Mouse (Mus musculus): ENCODE data around the gene Camsap1. TPM values are rescaled to one million over a fixed set of nuclear protein-coding genes. Genes with fewer than 3 reads are reported as not detected.

Gene Camsap1
- total and polyA plus RNA-seq, 3 experiments = 24.2 to 30.2 (median 25.8) TPM

DNA sequence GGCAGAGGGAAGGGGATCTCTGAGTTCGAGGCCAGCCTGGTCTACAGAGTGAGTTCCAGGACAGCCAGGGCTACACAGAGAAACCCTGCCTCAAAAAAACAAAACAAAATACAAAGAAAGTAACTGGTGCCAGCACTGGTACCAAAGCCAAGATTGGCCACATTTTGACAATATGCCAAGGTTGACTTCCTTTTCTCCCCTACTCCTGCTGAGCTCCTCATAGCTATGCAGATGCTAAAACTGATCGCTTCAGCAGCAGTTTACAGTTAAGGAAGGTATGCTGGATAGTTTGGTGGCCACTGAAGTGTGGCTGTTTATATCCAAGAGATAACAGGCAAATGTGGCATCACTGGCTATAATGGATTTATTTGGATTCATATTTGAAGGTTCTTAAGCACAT lies 9.2 kb upstream of the Camsap1 start (continued):
- TF ChIP-seq USF2 (IDR thresholded peaks at IDR 0.05; ENCODE audit: borderline replicate concordance in 1 of 2, insufficient read depth in 1 of 2, low read depth in 1 of 2, low read length in 2 of 2) (no peak), TBP (IDR thresholded peaks at IDR 0.05; ENCODE audit: low read depth, low read length) (peak; percentile 39; the same call in 1 of the 2 replicates), MAFK (IDR thresholded peaks at IDR 0.05; ENCODE audit: borderline replicate concordance, low read depth, low read length) (no peak), ZC3H11A (IDR thresholded peaks at IDR 0.05; ENCODE audit: low read depth, low read length) (no peak), MYC (IDR thresholded peaks at IDR 0.05; ENCODE audit: low read depth, low read length) (no peak), UBTF (IDR thresholded peaks at IDR 0.05; ENCODE audit: borderline replicate concordance, insufficient read depth, low read depth, low read length) (no peak), EP300 (IDR thresholded peaks at IDR 0.05; ENCODE audit: low read depth in 1 of 2, low read length in 2 of 2) (peak; percentile 55 to 66), NRF1 (IDR thresholded peaks at IDR 0.05; ENCODE audit: insufficient read depth, low read depth, low read length, poor library complexity, severe bottlenecking) (no peak), SIN3A (IDR thresholded peaks at IDR 0.05; ENCODE audit: low read length) (no peak)

DNA sequence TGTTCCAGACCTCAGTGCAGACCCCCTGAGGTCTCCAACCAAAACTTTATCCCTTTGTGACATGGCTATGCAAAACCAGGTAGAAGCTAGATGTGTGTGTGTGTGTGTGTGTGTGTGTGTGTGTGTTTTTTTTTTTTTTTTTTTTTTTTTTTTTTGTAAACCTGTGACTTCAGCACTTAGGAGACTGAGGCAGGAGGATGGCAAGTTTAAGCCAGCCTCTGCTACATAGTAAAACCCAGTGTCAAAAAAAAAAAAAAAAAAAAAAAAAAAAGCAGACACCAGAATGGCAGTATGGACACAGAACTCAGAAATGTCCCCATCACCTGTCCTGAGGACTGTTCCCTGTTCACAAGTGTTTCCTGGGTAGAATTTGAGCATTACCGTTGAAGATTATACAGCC lies 6.6 kb upstream of the Camsap1 start:
- TF ChIP-seq ZNF384 (IDR thresholded peaks at IDR 0.05; ENCODE audit: low read depth, low read length) (peak; percentile 48; the same call in 1 of the 2 replicates), MAFK (IDR thresholded peaks at IDR 0.05; ENCODE audit: borderline replicate concordance, low read depth, low read length) (no peak), MYC (IDR thresholded peaks at IDR 0.05; ENCODE audit: low read depth, low read length) (no peak), GABPA (IDR thresholded peaks at IDR 0.05; ENCODE audit: low read depth, low read length) (no peak), JUND (IDR thresholded peaks at IDR 0.05; ENCODE audit: low read depth, low read length) (no peak), KAT2A (conservative IDR thresholded peaks at IDR 0.05; ENCODE audit: low read depth, low read length) (no peak), BHLHE40 (IDR thresholded peaks at IDR 0.05; ENCODE audit: borderline replicate concordance, low read depth, low read length) (no peak), ZMIZ1 (IDR thresholded peaks at IDR 0.05; ENCODE audit: low read depth, low read length) (no peak)

DNA sequence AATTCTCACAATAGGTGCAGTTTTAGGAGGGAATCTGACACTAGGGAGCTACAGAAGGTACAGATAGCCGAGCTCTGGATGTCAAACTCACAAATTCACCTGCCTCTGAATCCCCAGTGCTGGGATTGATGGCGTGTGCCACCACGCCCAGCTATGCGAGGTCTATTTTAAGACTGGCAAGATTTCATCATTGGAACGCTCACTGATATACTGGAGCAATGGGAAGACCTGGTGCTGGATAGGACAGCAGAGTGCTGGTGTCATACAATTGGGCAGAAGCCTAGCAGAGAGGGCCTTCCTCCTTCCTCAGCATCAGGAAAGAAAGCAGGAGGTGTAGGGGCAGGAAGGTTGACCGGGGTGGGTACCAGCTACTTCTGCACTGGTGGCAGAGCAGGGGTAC lies 4.7 kb upstream of the Camsap1 start:
- H3K36me3 ChIP-seq (ENCODE audit: control insufficient read depth in 1 of 2, insufficient read depth in 2 of 2, low read length in 2 of 2) = peaks cover 0 to 9% of the 10 kb centered on the region in 2 experiments; a peak in 2 of 4 replicates
- no peak for DNase-seq (ENCODE audit: low read depth, low spot score)
- no peak for TF ChIP-seq USF1 (IDR thresholded peaks at IDR 0.05; ENCODE audit: low read depth, low read length)
- no peak for TF ChIP-seq E2F4 (IDR thresholded peaks at IDR 0.05; ENCODE audit: borderline replicate concordance, low read depth, low read length)
- TF ChIP-seq MAX (IDR thresholded peaks at IDR 0.05; ENCODE audit: low read length) = no peak
- no peak for TF ChIP-seq HCFC1 (IDR thresholded peaks at IDR 0.05; ENCODE audit: low read depth, low read length)
- TF ChIP-seq JUND (IDR thresholded peaks at IDR 0.05; ENCODE audit: low read depth, low read length) = no peak
- no peak for TF ChIP-seq GATA1 (IDR thresholded peaks at IDR 0.05; ENCODE audit: low read depth, low read length)
- TF ChIP-seq RCOR1 (IDR thresholded peaks at IDR 0.05; ENCODE audit: low read depth, low read length) = no peak
- no peak for TF ChIP-seq POLR2AphosphoS5 (IDR thresholded peaks at IDR 0.05; ENCODE audit: borderline replicate concordance, low read depth, low read length)
- no peak for TF ChIP-seq TCF12 (IDR thresholded peaks at IDR 0.05; ENCODE audit: low read depth, low read length)
- no peak for TF ChIP-seq ELF1 (IDR thresholded peaks at IDR 0.05; ENCODE audit: low read depth, low read length)
- TF ChIP-seq MYC (IDR thresholded peaks at IDR 0.05; ENCODE audit: low read depth, low read length) = no peak
- no peak for TF ChIP-seq ZC3H11A (IDR thresholded peaks at IDR 0.05; ENCODE audit: low read depth, low read length)
- TF ChIP-seq TBP (IDR thresholded peaks at IDR 0.05; ENCODE audit: low read depth, low read length) = no peak
- no peak for TF ChIP-seq SMC3 (IDR thresholded peaks at IDR 0.05; ENCODE audit: low read depth, low read length)
- no peak for TF ChIP-seq MEF2A (IDR thresholded peaks at IDR 0.05; ENCODE audit: extremely low read depth, insufficient replicate concordance, low read depth, low read length, poor library complexity, severe bottlenecking)
- TF ChIP-seq TAL1 (IDR thresholded peaks at IDR 0.05; ENCODE audit: low read length) = no peak
- TF ChIP-seq MXI1 (IDR thresholded peaks at IDR 0.05; ENCODE audit: low read depth, low read length) = no peak
- no peak overlapping the region for H3K27ac ChIP-seq (ENCODE audit: control insufficient read depth, low read depth, low read length)
- peaks cover 1% of the 10 kb centered on the region; the same call in 1 of the 2 replicates for H3K79me2 ChIP-seq (ENCODE audit: control insufficient read depth, insufficient read depth, low read length, poor library complexity)
- no peak overlapping the region for H3K4me3 ChIP-seq (ENCODE audit: control insufficient read depth in 1 of 2, insufficient read depth in 1 of 2, low read depth in 2 of 2, low read length in 2 of 2)
- H3K9me3 ChIP-seq (replicated peaks; ENCODE audit: insufficient read depth, low read length) = no peaks in the 10 kb centered on the region
- H3K4me1 ChIP-seq (ENCODE audit: control insufficient read depth in 1 of 2, insufficient read depth in 2 of 2, low read length in 2 of 2) = peaks cover 3 to 10% of the 10 kb centered on the region in 2 experiments; a peak in 3 of 4 replicates
- H3K9ac ChIP-seq (ENCODE audit: control insufficient read depth, low read depth, low read length, poor library complexity, severe bottlenecking) = no peak overlapping the region
- H3K27me3 ChIP-seq (ENCODE audit: control insufficient read depth in 1 of 2, insufficient read depth in 2 of 2, low read length in 2 of 2) = no peaks in the 10 kb centered on the region

More for the DNA sequence above, 6.6 kb upstream of the Camsap1 start:
- peaks cover 0 to 11% of the 10 kb centered on the region in 2 experiments; a peak in 2 of 4 replicates for H3K36me3 ChIP-seq (ENCODE audit: control insufficient read depth in 1 of 2, insufficient read depth in 2 of 2, low read length in 2 of 2)
- H3K9me3 ChIP-seq (replicated peaks; ENCODE audit: insufficient read depth, low read length) = no peaks in the 10 kb centered on the region
- H3K27me3 ChIP-seq (ENCODE audit: control insufficient read depth in 1 of 2, insufficient read depth in 2 of 2, low read length in 2 of 2) = no peaks in the 10 kb centered on the region
- H3K27ac ChIP-seq (ENCODE audit: control insufficient read depth, low read depth, low read length) = no peak overlapping the region
- H3K79me2 ChIP-seq (ENCODE audit: control insufficient read depth, insufficient read depth, low read length, poor library complexity) = no peaks in the 10 kb centered on the region
- H3K4me1 ChIP-seq (ENCODE audit: control insufficient read depth in 1 of 2, insufficient read depth in 2 of 2, low read length in 2 of 2) = peaks cover 3 to 13% of the 10 kb centered on the region in 2 experiments; a peak in 2 of 4 replicates
- H3K9ac ChIP-seq (ENCODE audit: control insufficient read depth, low read depth, low read length, poor library complexity, severe bottlenecking) = no peak overlapping the region
- no peak overlapping the region for H3K4me3 ChIP-seq (ENCODE audit: control insufficient read depth in 1 of 2, insufficient read depth in 1 of 2, low read depth in 2 of 2, low read length in 2 of 2)
- no peak for DNase-seq (ENCODE audit: low read depth, low spot score)
